Mouse (Mus musculus) T-helper 2 cell (primary cell): Measurements from ENCODE around the gene Atg7.
"Not testable (repeated sequence)": the region's sequence is repeated elsewhere in the genome, so short reads cannot be mapped to it uniquely, and the experiment has no call there.

Experiments
- in situ Hi-C: fragments of 300-600 bp; cut with MboI, MseI; formaldehyde crosslinking; loops from one replicate; pipeline ENCODE4 v1.15.1; 2025; ENCODE audit warnings: high pct_unique_total_duplicates

Gene Atg7

GRCm38 (mm10) chr6:114876546-114876945 lies 233.6 kb downstream of the Atg7 start:
- in situ Hi-C loops: no loop called here

DNA sequence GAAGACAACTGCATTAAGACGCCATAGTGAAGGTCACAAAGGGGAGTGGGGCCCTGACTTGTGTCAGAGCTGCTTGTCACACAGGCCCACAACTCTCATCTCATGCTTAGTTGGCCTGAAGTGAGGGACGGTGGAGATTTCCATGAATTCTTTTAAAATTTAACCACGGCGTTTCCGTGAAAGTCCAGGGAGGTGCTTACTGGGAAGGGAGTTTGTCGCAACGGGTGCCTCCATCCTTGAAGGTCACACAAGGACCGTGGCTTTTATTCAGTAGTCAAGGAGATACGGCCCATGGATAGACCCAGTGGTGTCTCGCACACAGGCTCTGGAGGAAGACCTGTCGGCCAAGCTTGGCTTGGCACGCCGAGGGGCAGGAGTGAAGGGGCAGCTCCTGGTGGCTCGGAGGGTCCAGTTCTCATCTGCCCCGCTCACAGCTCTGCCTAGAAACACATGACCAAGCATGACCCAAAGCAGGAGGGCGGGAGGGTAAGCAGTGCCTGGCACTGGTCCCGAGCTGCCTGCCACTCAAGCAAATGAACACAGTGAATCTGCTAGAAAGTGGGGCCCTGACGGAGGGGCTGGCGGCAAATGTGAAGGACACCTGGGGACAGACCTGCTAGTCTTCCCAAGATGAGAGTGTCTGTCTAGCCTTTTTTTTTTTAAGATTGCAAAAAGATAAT lies 236.1 kb downstream of the Atg7 start:
- in situ Hi-C loops: no loop called here

GRCm38 (mm10) chr6:114880798-114881197 lies 237.9 kb downstream of the Atg7 start:
- in situ Hi-C loops: loop anchor here (5.0 kb wide), 1 partner anchor 42 kb away; no protein-coding TSS in a partner anchor

DNA sequence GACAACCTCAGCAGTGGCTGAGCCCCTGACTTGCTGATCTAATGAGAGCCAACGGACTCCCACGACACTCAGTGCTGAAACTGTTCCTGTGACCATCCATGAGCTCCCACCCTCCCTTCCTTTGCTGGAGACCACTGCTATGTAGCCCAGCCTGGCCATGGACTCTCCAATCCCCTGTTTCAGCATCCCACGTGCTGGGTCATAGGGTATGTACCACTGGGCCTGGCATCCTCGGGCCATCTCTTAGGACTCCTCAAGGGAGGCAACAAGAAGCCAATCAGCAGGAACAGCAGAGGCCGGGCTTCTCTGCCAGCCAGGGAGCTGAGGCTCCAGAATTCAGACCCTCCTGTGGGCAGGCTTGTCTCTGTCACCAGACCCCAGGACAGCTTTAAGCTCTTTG lies 239.3 kb downstream of the Atg7 start:
- in situ Hi-C loops: loop anchor here (5.0 kb wide), 1 partner anchor 40 kb away; no protein-coding TSS in a partner anchor

GRCm38 (mm10) chr6:114882675-114883074 lies 239.8 kb downstream of the Atg7 start:
- in situ Hi-C loops: loop anchor here (5.0 kb wide), 1 partner anchor 40 kb away; no protein-coding TSS in a partner anchor

- in situ Hi-C loops: loop anchor here (5.0 kb wide), 1 partner anchor 39 kb away; no protein-coding TSS in a partner anchor
These were observed 240.4 kb downstream of the Atg7 start for GRCm38 (mm10) chr6:114883261-114883740.

- in situ Hi-C loops: no loop called here
These were observed 242.2 kb downstream of the Atg7 start for GRCm38 (mm10) chr6:114885129-114885528.

DNA sequence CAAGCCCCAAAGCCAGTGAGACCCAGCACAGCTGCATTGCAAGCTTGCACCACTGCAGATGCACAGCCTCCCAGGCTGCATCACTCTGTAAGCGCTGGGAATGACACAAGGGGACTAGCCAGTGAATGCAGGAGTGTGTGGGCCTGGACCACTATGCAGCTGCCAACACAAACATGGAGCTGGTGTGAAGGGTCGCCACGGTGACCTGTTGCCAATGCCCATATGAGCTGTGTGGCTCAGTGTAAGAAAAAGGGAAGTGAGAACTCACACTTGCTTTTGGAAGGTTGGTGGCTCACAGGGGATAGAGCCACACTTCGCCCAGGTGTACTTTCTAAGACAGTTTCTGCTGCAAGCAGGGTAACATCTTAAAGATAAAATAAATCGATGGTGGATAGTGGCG lies 243.1 kb downstream of the Atg7 start:
- in situ Hi-C loops: no loop called here

DNA sequence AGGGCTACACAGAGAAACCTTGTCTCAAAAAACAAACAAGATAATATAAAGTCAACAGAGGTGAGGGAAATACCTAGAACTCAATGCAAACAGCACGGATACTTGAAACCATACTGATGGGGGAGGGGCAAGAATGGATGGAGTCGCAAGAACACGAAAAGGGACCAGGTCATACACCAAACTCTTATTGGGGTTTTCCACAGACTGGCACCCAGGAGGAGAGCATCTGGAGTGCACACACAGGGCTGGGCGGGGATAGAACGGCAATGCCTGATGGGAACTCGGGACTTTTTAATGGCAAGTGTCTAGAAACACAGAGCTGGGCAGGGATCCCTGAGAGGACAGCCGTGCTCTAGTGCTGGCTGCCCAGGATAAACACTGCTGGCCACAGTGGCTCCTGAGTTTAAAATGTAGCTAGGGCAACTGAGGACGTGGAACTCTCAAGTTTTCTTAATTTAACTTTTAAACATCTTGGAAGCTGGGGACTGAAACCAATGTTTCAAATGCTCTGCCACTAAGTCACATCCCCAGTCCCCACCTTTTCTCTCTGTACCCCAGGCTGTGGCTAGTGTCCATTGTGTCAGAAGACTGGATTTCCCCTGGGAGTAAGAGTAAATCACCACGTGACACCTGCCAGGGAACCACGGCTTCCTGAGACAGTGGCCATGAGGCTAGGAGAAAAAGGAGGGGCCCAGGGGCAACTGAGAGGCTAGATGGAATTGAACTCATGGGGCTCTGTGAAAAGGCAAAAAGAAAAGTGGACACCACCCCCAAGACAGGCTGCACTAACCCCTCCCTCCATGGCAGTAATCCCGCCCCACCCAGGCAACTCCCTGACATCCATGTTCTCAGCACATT lies 243.8 kb downstream of the Atg7 start:
- in situ Hi-C loops: no loop called here

- in situ Hi-C loops: no loop called here
These were observed 246.0 kb downstream of the Atg7 start for GRCm38 (mm10) chr6:114888922-114889321.

GRCm38 (mm10) chr6:114889971-114890370 lies 247.1 kb downstream of the Atg7 start:
- in situ Hi-C loops: not testable (repeated sequence)

DNA sequence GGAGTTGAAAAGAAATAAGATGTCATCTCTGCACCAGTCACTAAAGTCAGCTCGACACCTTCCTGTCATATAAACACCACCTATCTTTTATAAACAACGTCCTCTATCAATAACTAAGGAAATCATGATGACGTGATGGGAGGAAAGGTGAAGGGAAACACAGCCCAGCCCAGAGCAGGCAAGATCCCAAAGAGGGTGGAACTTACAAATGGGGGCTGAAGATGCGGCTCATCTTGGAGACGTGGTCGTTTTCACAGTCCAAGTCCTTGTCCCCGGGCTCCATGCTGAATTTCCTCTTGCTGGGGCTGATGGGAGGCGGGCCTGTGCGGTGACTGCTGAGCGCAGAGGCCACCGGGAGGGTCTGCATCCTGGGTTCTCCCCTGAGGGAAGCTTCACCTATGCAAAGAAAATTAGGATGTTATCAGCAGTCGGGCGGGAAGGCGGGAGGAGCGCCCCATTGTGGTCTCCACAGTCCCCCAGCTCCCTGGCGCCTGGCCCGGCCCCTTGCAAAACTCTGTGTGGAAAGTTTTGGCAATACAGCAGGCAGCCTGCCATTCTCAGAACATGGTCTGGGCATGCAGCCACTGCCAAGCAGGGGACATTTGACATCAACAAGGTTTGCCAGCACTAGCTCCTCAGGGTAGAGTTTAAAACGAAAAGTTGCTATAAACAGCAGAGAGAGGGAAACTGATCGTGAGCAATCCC lies 247.7 kb downstream of the Atg7 start:
- in situ Hi-C loops: no loop called here

DNA sequence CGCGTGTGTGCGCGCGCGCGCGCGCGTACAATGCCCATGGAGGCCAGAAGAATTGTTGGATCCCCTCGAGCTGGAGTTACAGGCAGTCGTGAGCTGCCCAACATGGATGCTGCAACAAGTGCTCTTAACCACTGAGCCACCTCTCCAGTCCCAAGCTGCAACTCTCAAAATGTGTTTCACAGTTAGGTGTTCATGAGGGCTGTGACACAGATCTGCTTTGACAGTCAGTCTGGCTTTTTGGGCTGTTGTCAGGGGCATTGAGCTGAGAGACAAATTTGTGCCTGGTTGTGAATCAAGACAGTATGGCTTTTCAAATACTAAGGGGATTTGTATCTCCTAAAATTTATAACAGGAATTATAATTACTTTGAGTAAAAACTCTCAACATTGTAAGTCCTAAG lies 248.4 kb downstream of the Atg7 start:
- in situ Hi-C loops: no loop called here

GRCm38 (mm10) chr6:114891771-114892170 lies 248.9 kb downstream of the Atg7 start:
- in situ Hi-C loops: no loop called here

- in situ Hi-C loops: no loop called here
These were observed 249.5 kb downstream of the Atg7 start for GRCm38 (mm10) chr6:114892363-114892762.

DNA sequence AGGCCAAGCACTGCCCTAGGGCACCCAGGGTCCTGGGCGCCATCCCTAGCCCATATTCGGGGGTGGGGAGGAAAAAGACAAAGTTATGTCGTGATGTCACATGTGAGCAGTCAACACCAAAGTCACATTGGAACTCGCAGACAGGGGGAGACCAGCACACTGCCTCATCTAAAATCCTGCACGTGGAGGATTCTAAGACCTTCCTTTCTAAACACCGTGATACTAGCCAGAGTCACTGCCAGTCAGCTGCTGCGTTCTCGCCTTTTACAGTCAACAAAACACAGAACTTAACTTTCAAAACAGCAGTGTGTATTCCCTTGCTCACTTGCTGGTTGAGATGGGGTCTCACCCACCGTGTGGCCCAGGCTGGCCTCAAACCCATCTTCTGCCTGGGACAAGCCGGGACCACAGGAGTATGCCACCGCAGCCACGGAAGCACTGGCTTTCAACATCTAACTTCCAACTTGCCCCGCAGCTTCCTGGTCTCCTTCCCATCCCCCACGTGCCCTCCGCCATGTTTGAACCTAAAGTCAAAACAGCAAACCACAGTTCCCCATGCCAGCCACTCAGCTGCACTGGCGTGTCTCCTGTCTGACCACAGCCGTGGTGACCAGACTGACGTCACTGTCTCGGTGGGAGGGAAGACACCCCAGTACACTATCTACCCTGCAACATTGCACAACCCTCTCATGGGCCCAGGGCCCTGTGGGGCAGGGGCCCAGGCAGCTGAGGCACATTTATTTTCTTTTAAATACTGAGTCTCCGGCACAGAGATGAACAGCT lies 250.7 kb downstream of the Atg7 start:
- in situ Hi-C loops: no loop called here

- in situ Hi-C loops: no loop called here
These were observed 251.7 kb downstream of the Atg7 start for GRCm38 (mm10) chr6:114894548-114895106.

GRCm38 (mm10) chr6:114895191-114895590 lies 252.3 kb downstream of the Atg7 start:
- in situ Hi-C loops: no loop called here

- in situ Hi-C loops: no loop called here
These were observed 253.4 kb downstream of the Atg7 start for GRCm38 (mm10) chr6:114896281-114896680.

DNA sequence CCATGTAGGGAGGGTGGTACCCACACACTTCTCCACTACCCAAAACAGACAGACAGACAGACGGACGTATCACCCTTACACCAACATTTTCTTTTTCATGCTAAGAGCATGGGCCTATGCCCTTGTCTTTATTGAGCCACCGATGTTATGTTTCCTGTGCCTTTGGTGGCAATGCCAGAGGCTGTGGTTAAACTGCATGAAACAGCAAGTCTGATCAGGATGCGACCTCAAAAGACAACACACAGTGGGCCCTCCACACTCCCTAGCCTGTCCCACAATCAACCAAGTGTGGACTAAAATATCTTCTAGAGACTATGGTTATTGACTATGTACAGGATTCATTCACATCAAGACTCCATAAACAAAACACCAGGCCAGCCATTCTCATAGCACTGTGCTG lies 256.1 kb downstream of the Atg7 start:
- in situ Hi-C loops: no loop called here

DNA sequence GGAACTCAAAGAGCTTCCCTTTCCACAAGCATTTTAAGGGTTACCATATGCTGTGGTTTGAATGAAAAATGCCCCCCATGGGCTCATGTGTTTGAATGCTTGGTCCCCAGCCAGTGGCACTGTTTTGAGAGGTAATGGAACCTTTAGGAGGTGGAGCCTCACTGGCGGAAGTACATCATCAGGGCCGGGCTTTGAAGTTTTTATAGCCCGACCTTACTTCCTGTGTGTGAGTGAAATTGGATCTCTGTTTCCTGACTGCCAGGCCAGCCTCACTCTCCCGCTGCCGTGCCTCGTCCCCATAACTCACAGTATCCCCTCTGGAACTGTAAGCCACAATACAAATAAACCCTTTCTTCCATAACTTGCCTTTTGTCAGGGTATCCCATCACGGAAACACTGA lies 256.8 kb downstream of the Atg7 start:
- in situ Hi-C loops: loop anchor here (25.0 kb wide), 1 partner anchor 1287 kb away; the partner anchor contains the start of genes Brk1, Fancd2os and Vhl
